Mouse (Mus musculus) hindbrain, embryonic 14.5 days (tissue): ENCODE results near the gene Xpa. TPM values are rescaled to one million over a fixed set of nuclear protein-coding genes. Genes with fewer than 3 reads are reported as not detected.
A peak's percentile ranks its signal among the peaks of the same experiment; 100 is the strongest.

ENCODE experiments used
- ATAC-seq: fragments of 200-750 bp; cut with Nextera tagmentation; 2 replicates; pipeline ENCODE4 v1.8.0; 2017; ENCODE audit warnings: moderate number of reproducible peaks, mild to moderate bottlenecking, moderate TSS enrichment, moderate library complexity; ENCODE audit not compliant: low FRiP score
- DNase-seq: peaks from one replicate; pipeline ENCODE4 v3.0.0-alpha.2; 2015; ENCODE audit warnings: low spot score
- H3K27ac ChIP-seq: fragments of 300-500 bp; sonication (generic); 2 replicates; pipeline ENCODE4 v1.5.1; 2014; ENCODE audit warnings: mild to moderate bottlenecking, moderate library complexity
- H3K27me3 ChIP-seq: fragments of 300-500 bp; sonication (generic); 2 replicates; pipeline ENCODE4 v1.6.1; 2014; ENCODE audit warnings: mild to moderate bottlenecking, low read length, mixed read lengths; ENCODE audit not compliant: control insufficient read depth, insufficient read depth
- H3K36me3 ChIP-seq: fragments of 300-500 bp; sonication (generic); replicated peaks from 2 replicates; pipeline ENCODE4 v1.6.1; 2014; ENCODE audit not compliant: control insufficient read depth, insufficient read depth
- H3K4me1 ChIP-seq: fragments of 300-500 bp; sonication (generic); replicated peaks from 2 replicates; pipeline ENCODE4 v1.6.1; 2014; ENCODE audit warnings: antibody characterized with exemption, low read length, mixed read lengths; ENCODE audit not compliant: control insufficient read depth, insufficient read depth
- H3K4me2 ChIP-seq: fragments of 300-500 bp; sonication (generic); replicated peaks from 2 replicates; pipeline ENCODE4 v1.6.1; 2014; ENCODE audit warnings: mild to moderate bottlenecking, moderate library complexity
- H3K4me3 ChIP-seq: fragments of 300-500 bp; sonication (generic); replicated peaks from 2 replicates; pipeline ENCODE4 v1.5.1; 2014; ENCODE audit warnings: mild to moderate bottlenecking, low read length
- H3K9ac ChIP-seq: fragments of 300-500 bp; sonication (generic); 2 replicates; pipeline ENCODE4 v1.6.1; 2014
- H3K9me3 ChIP-seq: fragments of 300-500 bp; sonication (generic); 2 replicates; pipeline ENCODE4 v1.6.1; 2016; ENCODE audit warnings: low read length; ENCODE audit not compliant: control insufficient read depth
- WGBS: fragments of 180-500 bp; shearing (Covaris S2); extraction: QIAGEN DNeasy Blood & Tissue Kit; methylation state at CpG from one replicate; pipeline ENCODE4 v1.1.7; 2014; 5-methylcytosine and 5-hydroxymethylcytosine counted together
- polyA plus RNA-seq: library from polyadenylated mRNA; unstranded; fragments of >200 nt; fragmentation: Nextera tagmentation; extraction: Ambion mirVana; gene quantifications from 2 replicates; pipeline ENCODE4 v1.2.1, GENCODE M21; 2014

Gene Xpa
- polyA plus RNA-seq, 1 experiment from 2014 or later: 29.0 TPM

DNA sequence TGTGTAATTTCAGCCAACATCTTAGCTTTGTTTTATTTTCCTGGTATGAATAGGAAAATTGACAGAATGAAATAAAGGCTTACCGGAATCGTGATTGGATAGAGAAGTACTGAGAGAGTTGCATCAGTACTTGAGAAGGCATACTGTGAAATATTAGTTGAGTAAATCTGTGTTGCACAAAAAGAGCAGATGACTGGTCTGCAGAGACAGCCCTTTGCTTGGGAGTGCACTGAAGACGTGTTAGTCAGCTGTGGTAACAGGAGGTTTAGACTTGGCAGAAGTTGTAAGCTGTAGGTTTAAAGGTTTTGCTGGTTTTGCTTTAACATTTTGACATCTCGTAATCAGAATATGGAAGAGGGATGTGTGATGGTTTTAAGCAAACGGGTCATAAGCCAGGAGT, 30.3 kb downstream of the Xpa start:
- Histone ChIP-seq H3K9ac (no peak overlapping the region), H3K36me3 (peaks cover 99% of the 10 kb centered on the region), H3K4me3 (no peak overlapping the region), H3K9me3 (no peaks in the 10 kb centered on the region), H3K27me3 (no peaks in the 10 kb centered on the region), H3K27ac (no peak overlapping the region), H3K4me1 (no peaks in the 10 kb centered on the region), H3K4me2 (no peak overlapping the region)
- no peak for DNase-seq
- no peak for ATAC-seq
- WGBS: 92% methylated on average over 5 of the region's 5 CpGs

DNA sequence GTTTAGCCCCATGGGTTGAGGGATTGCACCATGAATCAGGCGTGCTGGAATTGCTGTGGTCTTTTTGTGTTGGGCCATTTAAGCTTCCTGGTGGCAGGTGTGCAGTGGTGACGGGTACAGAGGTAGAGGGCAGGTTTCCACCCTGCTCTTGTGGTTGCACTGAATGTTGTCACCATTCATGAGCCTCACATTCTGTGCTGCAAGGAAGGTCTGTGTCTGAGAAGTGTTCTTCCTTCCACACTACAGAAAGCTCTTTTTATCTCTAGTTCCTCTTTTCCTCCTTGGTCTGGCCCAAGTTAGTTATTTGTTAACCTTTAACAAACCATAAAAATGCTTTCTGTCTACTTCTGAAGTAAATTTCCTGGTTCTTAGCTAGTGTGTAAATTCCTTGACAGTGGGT, 32.1 kb downstream of the Xpa start:
- Histone ChIP-seq H3K9me3 (no peaks in the 10 kb centered on the region), H3K27me3 (no peaks in the 10 kb centered on the region), H3K4me3 (no peak overlapping the region), H3K4me2 (no peak overlapping the region), H3K4me1 (no peaks in the 10 kb centered on the region), H3K9ac (no peak overlapping the region), H3K27ac (no peak overlapping the region), H3K36me3 (peaks cover 99% of the 10 kb centered on the region)
- no peak for DNase-seq
- WGBS: 80% methylated on average over 2 of the region's 2 CpGs
- ATAC-seq: no peak

DNA sequence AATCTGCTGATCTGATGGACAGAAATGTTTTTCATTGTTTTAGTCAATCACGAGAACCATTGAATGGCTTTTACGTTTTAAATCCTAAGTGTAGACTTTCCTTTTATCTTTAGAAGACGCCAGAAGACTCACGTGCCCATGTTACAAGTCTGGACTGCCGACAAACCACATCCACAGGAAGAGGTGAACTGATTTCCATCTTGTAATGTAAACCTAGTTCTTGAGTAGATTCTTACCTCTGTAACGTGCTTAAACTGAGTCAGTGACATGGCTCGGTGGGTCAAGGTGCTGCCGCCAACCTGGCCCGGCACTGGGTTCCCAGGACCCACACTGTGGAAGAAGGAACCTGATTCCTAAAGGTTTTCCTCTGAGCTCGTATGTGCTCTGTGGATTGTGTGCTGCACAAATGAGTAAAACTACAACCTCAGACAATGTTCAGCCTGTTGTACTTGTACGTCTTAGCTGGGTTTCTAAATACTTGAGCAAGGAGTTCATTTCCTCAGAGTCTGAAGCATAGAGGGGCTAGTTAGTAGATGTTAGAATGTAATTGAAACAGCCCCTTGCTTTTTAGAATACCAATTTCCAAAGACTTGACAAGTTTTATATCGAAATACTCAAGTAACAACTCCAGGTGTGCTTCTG, 44.1 kb downstream of the Xpa start:
- H3K27me3 ChIP-seq: no peaks in the 10 kb centered on the region
- WGBS: 94% methylated on average over 12 of the region's 12 CpGs
- no peaks in the 10 kb centered on the region for H3K9me3 ChIP-seq
- peaks cover 95% of the 10 kb centered on the region for H3K36me3 ChIP-seq
- ATAC-seq (no peak), DNase-seq (no peak)
- no peak overlapping the region for H3K4me3 ChIP-seq
- no peak overlapping the region for H3K4me2 ChIP-seq
- H3K27ac ChIP-seq: no peak overlapping the region
- no peak overlapping the region for H3K9ac ChIP-seq
- no peaks in the 10 kb centered on the region for H3K4me1 ChIP-seq

GRCm38 (mm10) chr4:46146881-46147280, 49.2 kb downstream of the Xpa start:
- H3K9ac ChIP-seq: no peak overlapping the region
- H3K4me3 ChIP-seq: no peak overlapping the region
- no peaks in the 10 kb centered on the region for H3K4me1 ChIP-seq
- H3K4me2 ChIP-seq: no peak overlapping the region
- H3K9me3 ChIP-seq: no peaks in the 10 kb centered on the region
- no peak for DNase-seq
- H3K36me3 ChIP-seq: peaks cover 64% of the 10 kb centered on the region
- no peak overlapping the region for H3K27ac ChIP-seq
- no peak for ATAC-seq
- WGBS: 85% methylated on average over 1 of the region's 1 CpGs
- H3K27me3 ChIP-seq: no peaks in the 10 kb centered on the region

DNA sequence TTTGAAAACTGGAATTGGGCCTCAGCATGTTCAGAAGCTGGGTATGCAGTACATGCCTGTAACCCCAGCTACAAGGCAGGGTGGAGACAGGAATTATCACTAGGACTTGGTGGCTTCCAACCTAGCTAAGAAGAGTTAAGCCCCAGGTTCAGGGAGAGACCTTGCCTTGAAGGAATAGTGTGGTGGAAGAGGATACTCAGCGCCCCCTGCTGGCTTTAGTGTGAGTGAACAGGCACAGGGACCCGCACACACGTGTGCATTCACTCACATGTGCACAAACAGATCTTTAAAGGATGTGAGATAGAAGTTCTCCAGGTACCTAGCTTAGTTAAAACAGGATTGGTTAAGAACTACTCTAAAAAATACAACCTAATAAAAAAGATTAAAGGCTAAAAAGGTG, 51.8 kb downstream of the Xpa start:
- peaks cover 41% of the 10 kb centered on the region for H3K36me3 ChIP-seq
- peaks cover 13% of the 10 kb centered on the region for H3K4me1 ChIP-seq
- WGBS: 74% methylated on average over 3 of the region's 3 CpGs
- no peak overlapping the region for H3K9ac ChIP-seq
- no peaks in the 10 kb centered on the region for H3K27me3 ChIP-seq
- H3K27ac ChIP-seq: no peak overlapping the region
- no peak for ATAC-seq
- no peaks in the 10 kb centered on the region for H3K9me3 ChIP-seq
- no peak overlapping the region for H3K4me3 ChIP-seq
- DNase-seq: no peak
- H3K4me2 ChIP-seq: no peak overlapping the region

DNA sequence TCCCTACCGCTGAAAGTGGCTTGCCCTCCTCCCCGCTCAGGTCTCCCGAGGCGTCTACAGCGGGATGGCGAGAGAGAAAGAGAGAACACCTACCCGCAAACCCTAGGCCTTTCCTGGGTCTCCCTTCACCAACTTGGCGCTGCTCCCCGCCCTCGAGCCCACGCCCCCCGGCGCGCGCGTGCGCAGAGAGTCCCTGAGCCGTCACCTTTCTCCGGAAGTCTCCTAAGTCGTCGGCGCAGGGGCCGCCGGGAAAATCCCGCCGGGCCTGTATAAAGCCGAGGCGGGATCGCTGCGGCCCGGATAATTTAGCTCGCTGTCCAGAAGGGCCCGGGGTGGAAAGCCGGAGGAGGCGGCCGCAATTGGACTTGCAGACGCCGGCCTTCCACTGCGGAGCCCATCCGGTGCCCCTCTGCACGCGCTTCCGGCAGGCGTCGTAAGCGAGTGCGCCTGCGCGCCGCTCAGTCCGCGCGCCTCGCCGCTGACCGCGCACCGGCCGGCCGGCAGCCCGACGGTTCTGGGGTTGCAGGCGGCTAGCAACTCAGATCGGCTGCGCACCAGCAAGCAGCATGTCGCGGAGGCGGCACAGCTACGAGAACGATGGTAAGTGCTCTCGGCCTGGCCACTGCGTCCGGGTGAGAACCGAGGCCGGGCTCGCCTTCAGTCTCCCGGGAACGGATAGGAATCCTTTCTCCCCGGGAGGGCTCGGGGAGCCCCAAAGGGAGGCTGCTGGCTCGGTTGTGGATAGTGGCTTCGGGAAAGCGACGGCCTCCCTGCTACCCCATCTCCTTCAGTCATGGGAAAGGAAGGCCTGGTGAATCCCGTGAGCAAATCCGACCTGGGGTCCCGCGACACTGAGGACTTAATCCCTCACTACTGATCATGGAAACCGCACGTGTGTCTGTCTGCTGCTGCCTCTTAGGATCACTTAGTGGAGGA, 57.6 kb downstream of the Xpa start, which contains the start of the genes Ncbp1 and Tstd2:
Gene Ncbp1 (plus strand): TSS at position 327 of the 936 bp plus-strand sequence.
Gene Tstd2 (minus strand): TSS at position 408 of the 936 bp plus-strand sequence.
- DNase-seq (peak; percentile 96), ATAC-seq (peak; percentile 92)
- H3K4me1 ChIP-seq: peaks cover 25% of the 10 kb centered on the region
- H3K36me3 ChIP-seq: peaks cover 20% of the 10 kb centered on the region
- peak within 1 kb of the TSS; percentile 89 for H3K4me3 ChIP-seq
- H3K27ac ChIP-seq: peak within 1 kb of the TSS; percentile 95
- peak within 1 kb of the TSS; percentile 93 for H3K9ac ChIP-seq
- under 1% methylated on average over 90 of the region's 90 CpGs for WGBS
- no peaks in the 10 kb centered on the region for H3K27me3 ChIP-seq
- H3K4me2 ChIP-seq: peak within 1 kb of the TSS; percentile 79
- no peaks in the 10 kb centered on the region for H3K9me3 ChIP-seq

GRCm38 (mm10) chr4:46137629-46138286, 58.4 kb downstream of the Xpa start:
- WGBS: 9% methylated on average over 17 of the region's 17 CpGs

DNA sequence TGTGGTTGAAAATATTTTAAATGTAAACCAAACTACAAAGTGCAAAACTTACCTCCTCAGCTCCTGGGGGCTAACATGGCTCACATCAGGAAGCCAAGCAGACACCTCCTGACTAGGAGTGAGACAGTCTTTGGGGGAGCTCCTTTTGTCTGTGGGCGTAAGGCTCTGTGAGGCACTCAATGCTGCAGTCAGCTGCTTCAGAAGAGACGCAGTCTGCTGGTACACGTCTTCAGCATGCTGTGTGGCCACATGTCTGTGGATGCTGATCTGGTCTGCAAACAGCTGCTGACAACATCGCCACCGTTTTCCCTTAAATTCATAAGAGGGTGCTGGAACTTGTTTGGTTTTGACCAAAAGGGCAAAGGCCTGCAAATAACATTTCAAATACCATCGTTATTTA, 64.3 kb downstream of the Xpa start:
- no peak overlapping the region for H3K4me2 ChIP-seq

More at GRCm38 (mm10) chr4:46137629-46138286, 58.4 kb downstream of the Xpa start:
- DNase-seq: peak; percentile 29
- Histone ChIP-seq H3K27ac (peak overlapping the region; percentile 95), H3K9me3 (no peaks in the 10 kb centered on the region), H3K4me1 (peaks cover 25% of the 10 kb centered on the region), H3K4me3 (peak overlapping the region; percentile 89), H3K36me3 (peaks cover 28% of the 10 kb centered on the region), H3K9ac (peak overlapping the region; percentile 93), H3K4me2 (peak overlapping the region; percentile 79), H3K27me3 (no peaks in the 10 kb centered on the region)
- ATAC-seq: peak; percentile 81

GRCm38 (mm10) chr4:46130221-46130620, 65.9 kb downstream of the Xpa start:
- peaks cover 82% of the 10 kb centered on the region for H3K36me3 ChIP-seq

More for the DNA sequence above, 64.3 kb downstream of the Xpa start:
- no peak overlapping the region for H3K27ac ChIP-seq
- peaks cover 77% of the 10 kb centered on the region for H3K36me3 ChIP-seq
- H3K4me1 ChIP-seq: peaks cover 2% of the 10 kb centered on the region; the same call in 1 of the 2 replicates
- H3K9me3 ChIP-seq: no peaks in the 10 kb centered on the region
- H3K27me3 ChIP-seq: no peaks in the 10 kb centered on the region
- no peak overlapping the region for H3K4me3 ChIP-seq
- DNase-seq (no peak), ATAC-seq (no peak)
- no peak overlapping the region for H3K9ac ChIP-seq
- WGBS: 90% methylated on average over 6 of the region's 6 CpGs

More at GRCm38 (mm10) chr4:46130221-46130620, 65.9 kb downstream of the Xpa start:
- DNase-seq: peak; percentile 60
- WGBS: 78% methylated on average over 3 of the region's 3 CpGs
- Histone ChIP-seq H3K9ac (no peak overlapping the region), H3K27ac (no peak overlapping the region), H3K27me3 (no peaks in the 10 kb centered on the region), H3K9me3 (no peaks in the 10 kb centered on the region), H3K4me3 (no peak overlapping the region), H3K4me2 (no peak overlapping the region), H3K4me1 (no peaks in the 10 kb centered on the region)
- ATAC-seq: no peak
